Mouse (Mus musculus): ENCODE data around the gene Shoc2.
"Not testable (repeated sequence)": the region's sequence is repeated elsewhere in the genome, so short reads cannot be mapped to it uniquely, and the experiment has no call there.

Shoc2 gene

DNA sequence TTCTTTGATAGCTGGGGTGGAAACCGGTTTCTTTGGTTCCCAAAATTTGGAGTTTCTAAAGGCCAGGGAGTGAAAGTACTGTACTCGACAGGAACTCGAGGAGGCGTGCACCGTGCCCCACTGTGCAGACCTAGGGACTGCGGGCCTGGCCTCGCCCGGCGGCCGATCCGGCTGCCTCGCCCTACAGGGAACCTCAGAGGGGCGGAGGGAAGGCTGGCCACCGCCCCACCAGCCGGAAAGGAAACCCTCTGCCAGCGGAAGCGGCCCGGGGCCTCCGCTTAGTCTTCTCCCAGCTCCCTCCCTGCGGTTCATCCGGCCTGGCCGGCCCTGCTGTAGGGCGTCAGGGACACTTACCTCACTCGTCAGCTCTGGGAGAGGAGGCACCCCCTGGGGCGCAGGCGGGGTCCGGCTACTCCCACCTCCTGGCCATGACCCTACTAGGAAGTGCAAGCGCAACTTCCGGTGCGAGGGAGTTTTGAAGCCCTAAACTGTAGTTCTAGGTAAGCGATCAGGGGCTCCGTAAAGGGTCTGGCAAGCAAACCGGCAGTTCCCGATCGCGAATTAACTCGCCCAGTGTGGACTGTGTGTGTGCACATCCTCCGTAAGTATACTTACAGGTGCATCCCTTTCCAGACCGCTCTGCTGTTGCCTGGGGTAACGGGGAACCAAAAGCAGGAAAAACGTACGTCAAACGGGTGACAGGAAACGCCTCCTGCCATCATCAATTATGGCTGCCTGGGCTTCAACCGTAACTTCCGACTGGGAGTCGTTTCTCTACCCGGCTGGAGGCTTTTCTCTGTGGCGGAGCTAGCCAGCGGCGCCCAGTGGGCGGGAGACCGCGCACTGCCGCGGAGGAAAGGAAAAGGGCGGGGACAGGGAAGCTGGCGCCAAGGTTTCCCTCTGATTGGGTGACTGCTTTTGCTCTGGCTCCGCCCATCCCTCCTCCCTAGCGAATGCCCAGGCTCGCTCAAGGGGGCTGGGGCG lies at the start of gene Shoc2, which contains the start of gene Bbip1:
TSS of gene Shoc2 (plus strand) at position 505 of the 984 bp plus-strand sequence.
TSS of gene Bbip1 (minus strand) at position 826 of the 984 bp plus-strand sequence.
- DNase-seq (ENCODE audit: low read depth, low spot score) = peak; percentile 99

DNA sequence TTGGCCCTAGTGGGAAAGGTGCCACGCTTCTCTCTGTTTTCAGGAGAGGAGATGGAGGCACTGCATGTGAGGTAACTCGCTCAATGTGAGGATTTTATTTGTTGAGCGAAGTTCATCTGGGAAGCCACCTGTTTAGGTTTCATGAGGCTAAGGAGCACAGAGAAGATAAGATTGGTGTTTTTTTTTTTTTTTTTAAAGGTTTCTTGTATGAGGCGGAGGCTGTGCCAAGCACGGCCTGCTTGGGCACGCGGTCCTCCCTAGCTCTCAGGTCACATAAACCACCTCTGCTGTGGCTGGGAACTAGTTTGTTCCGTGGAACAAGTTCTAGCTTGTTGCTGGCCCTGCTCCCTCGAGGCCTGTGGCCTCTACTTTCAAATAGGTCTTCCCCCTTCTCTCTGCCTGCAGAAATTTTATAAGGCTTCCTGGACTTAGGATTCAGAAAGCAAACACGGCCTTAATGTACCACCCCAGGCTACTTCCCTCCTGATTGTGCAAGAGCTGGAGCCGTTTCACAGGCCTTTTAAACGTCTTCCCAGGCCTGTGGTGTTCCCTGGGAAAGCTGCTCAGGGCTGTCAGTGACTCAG lies 49.5 kb upstream of the Shoc2 start:
- no peak for DNase-seq (ENCODE audit: low read depth, low spot score)

DNA sequence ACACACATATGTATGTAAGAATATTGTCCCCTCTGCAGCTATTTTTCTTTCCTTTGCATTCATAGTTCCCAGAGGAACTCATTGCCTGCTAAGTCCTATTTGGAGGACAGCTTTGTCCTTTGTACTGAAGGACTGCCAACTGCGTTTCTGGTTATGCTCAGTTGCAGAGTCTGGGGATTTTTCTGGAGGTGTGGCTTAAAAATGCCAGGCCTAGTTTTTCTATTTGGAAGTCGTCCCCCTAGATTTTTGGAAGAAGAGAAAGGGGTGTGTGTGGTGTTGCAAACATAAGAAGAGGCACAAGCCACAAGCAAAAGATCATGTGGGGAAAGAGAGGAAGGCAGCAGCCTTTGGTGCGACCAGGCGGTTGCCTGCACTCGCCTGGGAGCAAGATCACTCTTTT lies 46.1 kb upstream of the Shoc2 start:
- DNase-seq (ENCODE audit: low read depth, low spot score) = no peak

DNA sequence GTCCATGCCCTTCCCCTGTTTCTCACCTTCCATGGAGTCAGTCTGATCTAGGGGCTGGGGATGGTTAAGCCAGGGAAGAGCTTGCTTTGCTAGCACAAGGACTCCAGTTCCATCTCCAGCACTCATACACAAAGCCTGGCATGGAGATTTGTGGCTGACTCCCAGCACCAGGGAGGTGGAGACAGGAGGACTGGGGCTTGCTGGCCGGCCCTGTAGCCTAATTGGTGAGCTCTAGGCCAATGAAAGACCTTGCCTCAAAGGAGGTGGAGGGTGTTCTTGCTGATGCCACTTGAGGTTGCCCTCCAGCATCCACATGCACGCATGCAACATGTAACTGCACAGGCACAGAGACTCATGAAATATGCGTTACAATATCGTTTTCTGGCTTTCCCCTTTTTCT lies 45.6 kb upstream of the Shoc2 start:
- DNase-seq (ENCODE audit: low read depth, low spot score) = no peak

DNA sequence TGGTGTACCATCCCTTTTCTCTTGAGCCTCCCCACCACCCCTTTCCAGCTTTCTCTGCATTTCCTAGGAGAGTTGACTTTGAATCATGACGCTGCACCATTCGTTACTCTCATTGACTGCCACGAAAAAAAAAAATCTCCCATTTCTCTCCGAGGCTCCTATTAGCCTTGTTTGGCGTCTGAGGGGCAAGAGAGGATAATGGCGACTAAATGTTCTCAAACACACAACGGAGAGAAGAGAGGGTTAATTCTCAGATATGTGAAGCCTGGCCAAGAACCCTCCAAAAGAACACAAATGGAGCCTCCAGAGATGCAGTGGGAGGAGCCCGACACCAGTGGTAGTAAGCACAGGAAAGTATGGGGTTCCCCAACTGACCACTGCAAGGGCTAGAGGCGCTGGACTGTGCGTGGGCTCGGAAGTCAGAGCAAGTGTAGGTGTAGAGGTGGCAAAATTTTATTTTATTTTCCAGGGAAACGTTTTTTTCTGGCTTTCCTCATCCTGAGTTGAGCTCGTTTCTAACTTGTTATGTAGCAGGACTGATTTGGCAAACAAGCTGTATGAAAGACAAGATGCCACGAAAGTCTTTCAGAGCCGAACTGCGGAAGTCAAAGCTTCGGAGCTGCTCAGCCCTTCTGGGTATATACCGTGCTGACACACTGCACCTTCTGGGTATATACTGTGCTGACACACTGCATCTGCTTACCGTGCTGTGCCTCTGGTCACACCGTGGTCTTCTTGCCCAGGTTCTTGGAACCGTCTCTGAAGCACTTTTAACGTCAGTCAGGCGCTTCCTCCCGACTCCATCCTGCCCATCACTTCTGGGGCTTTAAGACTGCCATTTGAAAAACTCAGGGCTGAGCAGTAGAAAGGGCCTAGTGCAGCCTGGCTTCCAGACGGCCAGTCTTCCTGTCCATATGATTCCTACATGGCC lies 44.9 kb upstream of the Shoc2 start:
- DNase-seq (ENCODE audit: low read depth, low spot score) = no peak

DNA sequence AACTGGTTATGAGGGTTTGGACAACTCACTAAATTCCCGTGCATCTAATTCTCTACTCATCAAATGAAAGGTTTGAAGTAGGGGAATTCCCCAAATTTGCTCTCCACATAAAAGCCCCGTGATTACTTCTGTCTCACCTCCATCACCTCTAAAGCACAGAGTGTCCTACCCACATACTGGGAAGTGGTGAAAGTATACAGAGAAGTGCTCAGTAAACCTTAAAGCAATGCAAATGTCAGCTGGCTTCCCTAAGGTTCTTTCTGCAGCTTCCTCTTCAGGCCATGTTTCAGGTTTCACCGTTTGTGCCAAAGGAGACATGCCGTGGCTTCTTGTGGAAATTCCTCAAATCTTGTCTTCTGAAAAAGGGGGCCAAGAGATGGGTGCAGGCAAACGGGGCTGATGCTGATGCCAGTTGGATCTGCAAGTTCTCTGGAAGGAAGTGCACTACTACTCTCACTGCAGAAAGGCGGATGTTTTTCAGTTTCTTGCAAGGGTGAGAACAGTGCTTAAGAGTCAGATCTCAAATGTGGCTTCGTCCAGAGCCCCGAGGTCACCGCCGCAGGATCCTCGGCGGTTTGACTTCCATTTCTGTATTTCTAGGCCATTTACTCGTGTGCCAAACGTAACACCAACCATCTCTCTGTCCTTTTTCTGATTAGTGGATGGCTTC lies 44.0 kb upstream of the Shoc2 start:
- no peak for DNase-seq (ENCODE audit: low read depth, low spot score)

DNA sequence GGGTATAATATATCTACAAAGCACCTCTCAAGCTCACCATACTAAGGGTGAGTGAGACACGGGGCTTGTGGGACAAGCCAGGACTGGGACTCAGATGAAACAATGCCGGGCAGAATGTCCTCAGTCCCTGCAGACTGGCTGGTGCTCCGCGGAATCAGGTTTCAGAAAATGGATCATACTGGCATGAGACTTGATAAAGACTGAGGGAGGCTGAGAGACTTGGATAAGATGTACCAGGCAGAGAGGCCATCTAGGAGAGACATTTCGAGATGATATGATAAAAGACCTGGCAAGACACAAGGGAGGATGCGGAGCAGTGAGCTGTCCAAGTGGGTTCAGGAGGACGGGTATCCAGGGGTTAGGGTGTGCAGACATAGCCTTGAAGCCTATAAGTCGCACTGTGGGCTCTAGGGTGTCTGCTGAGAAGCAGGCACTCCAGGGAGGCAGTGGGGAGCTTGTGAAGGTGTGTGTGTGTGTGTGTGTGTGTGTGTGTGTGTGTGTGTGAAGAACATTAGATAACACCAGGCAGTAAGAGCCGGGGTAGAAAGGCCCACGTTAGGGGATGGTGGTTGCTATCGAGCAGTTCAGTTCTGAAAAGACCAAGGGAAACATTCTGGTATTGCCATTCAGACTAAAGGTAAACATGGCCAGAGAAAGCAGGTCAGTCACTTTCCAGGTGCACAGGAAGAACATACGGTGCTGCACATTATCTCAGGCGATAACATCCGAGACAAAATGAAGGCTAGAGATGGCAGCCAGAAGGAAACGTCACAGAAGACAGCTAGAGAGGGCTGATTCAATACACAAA lies 42.0 kb upstream of the Shoc2 start:
- DNase-seq (ENCODE audit: low read depth, low spot score) = no peak

DNA sequence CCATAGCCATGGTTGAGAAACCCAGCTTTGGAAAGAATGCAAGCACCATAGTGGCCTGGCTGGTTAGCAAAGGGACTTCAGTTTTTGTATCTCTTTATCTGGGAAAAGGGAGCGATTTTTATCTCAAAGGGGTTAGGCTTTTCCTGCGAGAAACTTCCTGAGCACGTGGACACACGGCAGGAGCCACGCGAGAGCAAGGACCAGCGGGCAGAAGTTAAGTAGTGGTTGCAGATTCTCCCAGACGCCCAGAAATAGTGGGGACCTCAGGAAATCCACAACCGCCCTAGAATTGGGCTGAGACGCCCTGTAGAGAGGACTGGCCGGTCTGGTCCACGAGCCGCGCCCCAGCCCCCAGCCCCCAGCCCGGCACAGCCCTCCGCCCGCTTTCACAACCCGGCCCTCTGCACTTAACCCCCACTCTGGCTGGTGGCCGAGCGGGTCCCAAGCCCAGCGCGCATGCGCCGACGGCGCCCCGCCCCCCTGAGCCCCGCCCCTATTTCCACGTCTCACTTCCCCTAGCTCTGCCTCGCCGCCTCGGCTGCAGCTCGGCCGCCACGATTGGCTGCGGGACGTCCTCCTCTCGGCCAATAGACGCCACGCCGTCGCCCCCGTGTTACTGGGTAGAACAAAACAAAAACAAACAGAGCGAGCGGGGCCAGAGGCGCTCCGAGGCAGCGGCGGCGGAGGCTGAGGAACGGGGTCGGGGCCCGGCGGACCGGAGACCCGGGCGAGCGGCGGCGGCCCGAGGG lies 41.2 kb upstream of the Shoc2 start:
- peak; percentile 94 for DNase-seq (ENCODE audit: low read depth, low spot score)

DNA sequence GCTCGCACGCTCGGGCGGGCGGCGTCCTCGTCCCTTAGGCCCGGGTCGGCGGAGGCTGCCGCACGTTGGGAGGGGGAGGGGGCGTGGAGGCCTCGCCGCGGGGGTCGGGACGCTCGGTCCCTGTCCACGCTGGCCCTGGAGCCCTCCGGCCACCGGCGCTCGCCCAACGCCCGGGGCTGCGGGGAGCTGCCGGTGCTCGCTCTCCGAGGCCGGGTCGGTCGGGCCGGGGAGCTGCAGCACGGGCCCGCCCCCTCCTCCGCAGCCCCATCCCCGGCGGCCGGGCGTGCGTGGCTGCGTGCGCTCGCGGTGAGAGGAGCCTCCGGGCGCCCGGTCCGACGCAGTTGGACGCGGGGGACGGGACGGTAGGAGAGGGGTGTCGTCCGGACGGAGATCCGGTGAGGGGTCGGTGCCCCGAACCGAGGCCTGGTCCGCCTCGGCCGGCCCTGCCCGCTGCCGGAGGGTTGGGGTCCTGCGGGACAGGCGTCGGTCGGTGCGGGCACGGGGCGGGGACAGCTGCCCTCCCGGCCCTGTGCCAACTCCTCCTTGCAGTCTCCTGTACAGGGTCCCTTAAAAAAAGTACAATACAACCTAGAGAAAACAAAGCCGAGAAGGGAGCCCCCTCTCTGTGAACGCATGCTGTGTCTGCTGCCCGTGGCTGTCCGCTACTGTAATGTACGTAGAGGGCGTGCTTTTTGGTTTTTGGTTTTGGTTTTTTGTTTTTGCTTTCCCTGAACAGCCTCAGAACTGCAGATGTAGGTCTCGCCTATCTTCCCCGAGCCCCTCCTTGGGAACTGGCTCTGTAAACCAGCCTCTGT lies 40.4 kb upstream of the Shoc2 start:
- no peak for DNase-seq (ENCODE audit: low read depth, low spot score)

DNA sequence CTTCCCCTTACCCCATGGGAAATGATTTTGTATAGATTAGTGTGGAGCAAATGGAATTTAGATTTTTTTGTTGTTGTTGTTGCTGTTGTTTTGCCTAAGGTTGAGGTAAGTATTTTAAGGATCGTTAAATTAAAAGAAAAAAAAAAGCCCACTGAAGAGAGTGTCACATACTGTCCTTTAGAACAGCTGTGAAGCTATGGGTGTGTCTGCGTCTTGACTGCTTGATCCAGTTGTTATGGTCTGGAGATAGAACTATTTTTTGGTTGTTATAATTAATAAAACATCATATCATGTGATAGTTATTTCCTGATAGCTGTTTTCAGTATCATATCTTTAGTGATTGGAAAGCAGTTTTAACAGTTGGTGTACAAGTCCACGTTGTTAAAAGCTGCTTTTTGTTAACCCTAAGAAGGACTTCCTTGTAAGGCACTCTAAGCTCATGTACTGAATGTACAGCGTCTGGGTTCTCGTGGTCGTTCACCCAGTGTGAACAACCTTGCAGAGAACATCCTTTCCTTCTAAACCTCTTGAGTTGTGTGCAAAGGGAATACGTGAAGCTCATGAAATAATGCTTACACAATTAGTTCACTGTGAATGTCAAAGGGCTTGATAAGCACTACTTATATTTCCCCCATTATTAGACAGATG lies 39.1 kb upstream of the Shoc2 start:
- no peak for DNase-seq (ENCODE audit: low read depth, low spot score)

DNA sequence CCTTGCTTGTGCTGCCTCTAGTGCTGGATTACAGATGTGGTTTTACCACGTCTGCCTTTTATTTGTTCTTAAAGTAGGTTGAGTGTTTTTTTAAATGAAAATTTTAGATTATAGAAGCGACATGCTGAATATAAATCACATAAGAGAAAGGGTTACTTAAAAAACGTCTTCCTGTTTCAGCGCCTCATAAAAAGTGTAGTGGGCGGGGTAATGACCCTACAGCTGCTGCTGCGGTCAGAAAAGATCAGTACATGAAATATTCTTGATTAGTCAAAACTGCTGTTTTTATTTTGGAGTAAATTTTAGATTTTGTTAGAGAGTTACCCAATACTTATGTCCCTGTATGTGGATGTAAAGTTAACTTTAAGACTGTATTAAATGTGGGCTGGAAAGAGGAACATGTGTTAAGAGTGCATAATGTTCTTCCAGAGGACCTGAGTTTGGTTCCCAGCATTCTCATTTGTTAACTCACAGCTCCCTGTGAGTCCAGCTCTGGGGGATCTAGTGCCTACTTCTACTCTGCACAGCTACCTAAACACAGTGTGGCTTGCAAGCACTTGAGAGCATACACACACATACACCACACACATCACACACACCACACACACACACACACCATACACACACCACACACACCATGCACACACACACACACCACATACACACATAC lies 37.9 kb upstream of the Shoc2 start:
- DNase-seq (ENCODE audit: low read depth, low spot score) = no peak

DNA sequence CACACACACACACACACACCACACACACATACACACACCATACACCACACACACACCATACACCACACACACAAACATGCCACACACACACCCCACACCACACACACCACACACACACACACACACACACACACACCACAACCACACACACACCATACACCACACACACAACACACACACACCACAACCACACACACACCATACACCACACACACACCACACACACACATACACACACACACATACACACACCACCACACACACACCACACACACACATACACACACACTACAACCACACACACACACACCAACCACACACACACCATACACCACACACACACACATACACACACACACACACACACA lies 37.4 kb upstream of the Shoc2 start:
- not testable (repeated sequence) for DNase-seq (ENCODE audit: low read depth, low spot score)

DNA sequence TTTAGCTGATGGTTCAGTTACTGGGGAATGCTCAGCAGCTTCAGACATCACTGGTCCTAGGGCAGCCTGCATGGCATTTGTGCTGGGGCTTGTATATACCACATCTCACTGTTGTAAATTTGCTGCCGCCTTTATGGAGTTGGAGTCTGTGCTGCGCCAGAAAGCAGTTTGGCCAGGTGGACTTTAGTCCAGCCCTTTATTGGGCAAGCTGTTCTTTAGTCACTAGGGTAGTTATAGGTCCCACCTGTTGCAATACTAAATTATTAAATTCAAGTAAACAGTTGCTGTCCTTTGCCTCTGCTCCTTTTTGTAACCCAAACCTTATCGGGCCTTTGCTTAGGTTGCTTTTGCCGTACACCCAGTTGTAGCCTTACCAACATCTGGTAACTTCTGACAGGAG lies 29.2 kb upstream of the Shoc2 start:
- no peak for DNase-seq (ENCODE audit: low read depth, low spot score)

DNA sequence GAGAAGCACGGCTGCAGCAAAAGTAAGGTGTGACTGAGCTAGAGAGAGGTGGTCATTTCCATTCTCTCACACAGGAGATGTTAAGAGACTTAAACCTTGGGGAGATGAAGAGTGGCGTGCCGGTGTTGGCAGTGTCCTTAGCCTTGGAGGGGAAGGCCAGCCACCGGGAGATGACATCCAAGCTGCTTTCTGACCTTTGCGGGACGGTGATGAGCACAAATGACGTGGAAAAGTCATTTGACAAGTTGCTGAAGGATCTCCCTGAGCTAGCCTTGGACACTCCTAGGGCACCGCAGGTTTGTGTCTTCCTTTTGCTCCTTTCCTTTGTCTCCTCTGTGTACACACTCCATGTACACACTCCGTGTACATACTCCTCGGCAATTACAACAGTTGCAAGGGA lies 24.6 kb upstream of the Shoc2 start:
- DNase-seq (ENCODE audit: low read depth, low spot score) = no peak

DNA sequence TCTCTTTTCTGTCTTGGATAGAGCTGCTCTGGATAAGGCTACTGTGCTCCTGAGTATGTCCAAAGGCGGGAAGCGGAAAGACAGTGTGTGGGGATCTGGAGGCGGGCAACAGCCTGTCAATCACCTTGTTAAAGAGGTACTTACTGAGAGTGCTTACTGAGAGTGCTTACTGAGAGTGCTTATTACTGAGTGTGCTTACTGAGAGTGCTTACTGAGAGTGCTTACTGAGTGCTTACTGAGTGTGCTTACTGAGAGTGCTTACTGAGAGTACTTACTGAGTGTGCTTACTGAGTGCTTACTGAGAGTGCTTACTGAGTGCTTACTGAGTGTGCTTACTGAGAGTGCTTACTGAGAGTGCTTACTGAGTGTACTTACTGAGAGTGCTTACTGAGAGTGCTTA lies 22.1 kb upstream of the Shoc2 start:
- DNase-seq (ENCODE audit: low read depth, low spot score) = not testable (repeated sequence)

DNA sequence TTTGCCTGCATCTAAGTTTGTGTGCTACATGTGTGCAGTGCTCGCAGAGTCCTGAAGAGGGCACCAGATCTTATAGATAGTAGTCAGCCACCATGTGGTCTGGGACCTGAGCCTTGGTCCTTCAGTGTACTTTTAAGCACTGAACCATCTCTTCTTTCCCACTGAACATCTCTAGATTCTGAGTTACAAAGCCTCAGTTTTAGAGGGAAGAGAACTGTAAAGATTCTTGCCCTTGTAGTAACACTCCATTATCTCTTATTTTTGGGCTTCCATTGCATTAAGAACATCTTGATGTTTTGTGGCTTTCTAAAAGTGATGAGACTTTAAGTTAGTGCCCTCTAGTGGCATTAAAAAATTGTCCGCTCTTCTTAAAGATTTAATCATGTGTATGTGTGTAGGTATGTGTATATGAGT lies 18.8 kb upstream of the Shoc2 start:
- DNase-seq (ENCODE audit: low read depth, low spot score) = no peak

DNA sequence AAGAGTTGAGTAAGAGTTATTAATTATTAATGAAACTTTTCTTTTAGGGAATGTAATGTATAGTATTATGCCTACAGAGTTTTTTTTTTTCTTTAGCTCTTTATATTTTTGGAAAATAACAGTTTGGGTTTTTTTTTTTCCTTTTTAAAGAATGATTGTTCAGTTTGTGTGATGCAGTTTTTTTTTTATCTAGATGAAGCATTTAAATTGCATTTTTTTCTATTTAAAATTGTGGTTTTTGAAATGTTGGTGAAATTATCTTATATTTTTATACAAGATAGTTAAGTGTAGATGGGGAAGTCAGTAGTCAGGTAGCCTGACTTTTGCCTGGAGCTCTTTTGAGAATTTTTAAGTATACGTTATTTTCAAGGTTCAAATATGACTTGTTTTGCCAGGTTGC lies 17.4 kb upstream of the Shoc2 start:
- no peak for DNase-seq (ENCODE audit: low read depth, low spot score)

DNA sequence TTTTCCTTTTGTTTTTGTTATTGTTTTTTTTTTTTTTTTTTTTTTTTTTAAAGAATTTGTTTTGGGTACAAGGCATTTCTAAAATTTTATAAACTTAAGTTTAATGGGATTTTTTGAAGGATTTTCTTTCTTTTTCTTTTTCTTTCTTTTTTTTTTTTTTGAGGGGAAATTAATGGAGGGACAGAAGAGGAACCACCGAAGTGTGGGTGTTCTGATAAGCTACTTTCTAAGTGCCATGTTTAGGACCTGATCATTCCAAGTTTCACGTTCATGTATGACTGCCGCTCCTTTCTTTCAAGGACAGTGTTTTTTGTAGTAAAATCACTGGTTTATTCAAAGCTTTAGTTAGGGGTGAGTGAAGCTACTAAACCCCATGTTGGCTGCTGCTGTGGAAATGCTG lies 14.9 kb upstream of the Shoc2 start:
- DNase-seq (ENCODE audit: low read depth, low spot score) = no peak

Measured in brain, embryonic 18.5 days (tissue).